Mouse (Mus musculus) liver, embryonic 14.5 days (tissue): ENCODE results near the gene AA986860.

Experiments used
- CTCF ChIP-seq: IDR thresholded peaks from 2 replicates; pipeline ENCODE4 v1.5.1; 2016; ENCODE audit warnings: antibody characterized with exemption, low read depth, control low read depth
- EP300 ChIP-seq: IDR thresholded peaks from 2 replicates; pipeline ENCODE4 v1.6.1; 2016; ENCODE audit warnings: antibody characterized with exemption, low read depth

DNA sequence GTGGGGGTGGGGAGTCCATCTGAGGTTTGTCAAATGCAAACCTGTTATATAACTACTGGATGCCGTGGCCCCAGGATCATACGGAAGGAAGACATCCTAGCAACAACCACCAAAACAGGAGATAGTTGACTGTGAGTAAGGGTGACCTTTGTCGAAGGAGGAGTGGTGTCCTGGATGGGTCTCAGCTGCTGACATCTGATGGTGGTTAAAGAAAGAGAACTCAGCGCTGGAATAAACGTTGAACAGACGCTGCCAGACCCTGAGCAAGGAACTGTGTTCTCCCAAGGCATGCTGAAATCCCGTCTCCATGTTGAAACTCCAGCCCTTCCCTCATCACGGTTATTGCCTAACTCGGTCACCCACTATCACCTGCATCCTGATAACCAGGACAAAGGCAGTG is 27.9 kb downstream of the AA986860 start:
- TF ChIP-seq CTCF (no peak), EP300 (no peak)
